Mouse (Mus musculus) limb, embryonic 10.5 days (tissue): Measurements from ENCODE around the gene Bcas2. TPM values are rescaled to one million over a fixed set of nuclear protein-coding genes. Genes with fewer than 3 reads are reported as not detected.
"Not testable (repeated sequence)": the region's sequence is repeated elsewhere in the genome, so short reads cannot be mapped to it uniquely, and the experiment has no call there.

Experiments used
- DNase-seq: peaks from one replicate; pipeline ENCODE4 v3.0.0-alpha.2; 2017; ENCODE audit warnings: low spot score
- H3K27ac ChIP-seq: fragments of 300-500 bp; sonication (generic); 2 replicates; pipeline ENCODE4 v1.5.1; 2016; ENCODE audit warnings: mild to moderate bottlenecking
- H3K27me3 ChIP-seq: fragments of 300-500 bp; sonication (generic); 2 replicates; pipeline ENCODE4 v1.6.1; 2016; ENCODE audit warnings: low read depth, mild to moderate bottlenecking; ENCODE audit not compliant: poor library complexity, severe bottlenecking
- H3K36me3 ChIP-seq: fragments of 300-500 bp; sonication (generic); 2 replicates; pipeline ENCODE4 v1.6.1; 2016; ENCODE audit warnings: mild to moderate bottlenecking, moderate library complexity
- H3K4me1 ChIP-seq: fragments of 300-500 bp; sonication (generic); 2 replicates; pipeline ENCODE4 v1.6.1; 2016
- H3K4me3 ChIP-seq: fragments of 300-500 bp; sonication (generic); 2 replicates; pipeline ENCODE4 v1.5.1; 2016; ENCODE audit warnings: mild to moderate bottlenecking, moderate library complexity
- H3K9me3 ChIP-seq: fragments of 300-500 bp; sonication (generic); replicated peaks from 2 replicates; pipeline ENCODE4 v1.6.1; 2016; ENCODE audit warnings: mild to moderate bottlenecking
- WGBS: fragments of 180-500 bp; shearing (Covaris S2); methylation state at CpG from one replicate; pipeline ENCODE4 v1.1.7; 2016; 5-methylcytosine and 5-hydroxymethylcytosine counted together
- polyA plus RNA-seq: library from polyadenylated mRNA; unstranded; fragments of >200 nt; fragmentation: Nextera tagmentation; extraction: Ambion mirVana; gene quantifications from 2 replicates; pipeline ENCODE4 v1.2.1, GENCODE M21; 2016

Gene Bcas2
- polyA plus RNA-seq, 1 experiment from 2014 or later = 238 TPM

- Histone ChIP-seq H3K9me3 (no peaks in the 10 kb centered on the region), H3K36me3 (peaks cover 37% of the 10 kb centered on the region), H3K4me1 (no peaks in the 10 kb centered on the region), H3K27me3 (no peaks in the 10 kb centered on the region), H3K27ac (no peak overlapping the region), H3K4me3 (no peak overlapping the region)
- 48% methylated on average over 4 of the region's 4 CpGs for WGBS
- no peak for DNase-seq
Observed at GRCm38 (mm10) chr3:103181171-103181570, 9.7 kb downstream of the Bcas2 start.

GRCm38 (mm10) chr3:103182821-103183220 lies 11.4 kb downstream of the Bcas2 start:
- H3K27ac ChIP-seq = no peak overlapping the region
- no peaks in the 10 kb centered on the region for H3K4me1 ChIP-seq
- H3K36me3 ChIP-seq = peaks cover 21% of the 10 kb centered on the region
- no peak for DNase-seq
- no peaks in the 10 kb centered on the region for H3K9me3 ChIP-seq
- WGBS = 81% methylated on average over 14 of the region's 14 CpGs
- no peak overlapping the region for H3K4me3 ChIP-seq
- no peaks in the 10 kb centered on the region for H3K27me3 ChIP-seq

GRCm38 (mm10) chr3:103184467-103184866 lies 13.0 kb downstream of the Bcas2 start:
- H3K27ac ChIP-seq, H3K9me3 ChIP-seq, DNase-seq, H3K4me1 ChIP-seq, H3K36me3 ChIP-seq, H3K4me3 ChIP-seq, H3K27me3 ChIP-seq: not testable (repeated sequence)

GRCm38 (mm10) chr3:103188451-103188850 lies 17.0 kb downstream of the Bcas2 start:
- H3K4me1 ChIP-seq = peaks cover 7% of the 10 kb centered on the region; the same call in 1 of the 2 replicates
- H3K27ac ChIP-seq = no peak overlapping the region
- WGBS = 69% methylated on average over 5 of the region's 5 CpGs
- no peaks in the 10 kb centered on the region for H3K27me3 ChIP-seq
- H3K36me3 ChIP-seq = no peaks in the 10 kb centered on the region
- H3K4me3 ChIP-seq = no peak overlapping the region
- H3K9me3 ChIP-seq = no peaks in the 10 kb centered on the region
- DNase-seq = no peak

- whole genome bisulfite sequencing = 94% methylated on average over 2 of the region's 2 CpGs
- no peak overlapping the region for H3K27ac ChIP-seq
- H3K36me3 ChIP-seq = no peaks in the 10 kb centered on the region
- DNase-seq = no peak
- no peaks in the 10 kb centered on the region for H3K9me3 ChIP-seq
- H3K4me3 ChIP-seq = no peak overlapping the region
- H3K4me1 ChIP-seq = peaks cover 7% of the 10 kb centered on the region; the same call in 1 of the 2 replicates
- no peaks in the 10 kb centered on the region for H3K27me3 ChIP-seq
Observed at GRCm38 (mm10) chr3:103188856-103189255, 17.4 kb downstream of the Bcas2 start.

- Histone ChIP-seq H3K9me3 (no peaks in the 10 kb centered on the region), H3K36me3 (no peaks in the 10 kb centered on the region), H3K27ac (no peak overlapping the region), H3K4me3 (no peak overlapping the region), H3K27me3 (no peaks in the 10 kb centered on the region), H3K4me1 (peaks cover 7% of the 10 kb centered on the region; the same call in 1 of the 2 replicates)
- DNase-seq = no peak
- WGBS = 92% methylated on average over 4 of the region's 4 CpGs
Observed at GRCm38 (mm10) chr3:103192161-103192560, 20.7 kb downstream of the Bcas2 start.

- H3K36me3 ChIP-seq = no peaks in the 10 kb centered on the region
- no peaks in the 10 kb centered on the region for H3K9me3 ChIP-seq
- peaks cover 7% of the 10 kb centered on the region; the same call in 1 of the 2 replicates for H3K4me1 ChIP-seq
- no peaks in the 10 kb centered on the region for H3K27me3 ChIP-seq
- DNase-seq = no peak
- H3K27ac ChIP-seq = no peak overlapping the region
- no peak overlapping the region for H3K4me3 ChIP-seq
- 82% methylated on average over 1 of the region's 1 CpGs for WGBS
Observed at GRCm38 (mm10) chr3:103193186-103193585, 21.7 kb downstream of the Bcas2 start.

- Histone ChIP-seq H3K4me3 (no peak overlapping the region), H3K27ac (no peak overlapping the region), H3K4me1 (peaks cover 10% of the 10 kb centered on the region; the same call in 1 of the 2 replicates), H3K27me3 (no peaks in the 10 kb centered on the region), H3K36me3 (no peaks in the 10 kb centered on the region), H3K9me3 (no peaks in the 10 kb centered on the region)
- DNase-seq = no peak
- WGBS = 80% methylated on average over 7 of the region's 7 CpGs
Observed at GRCm38 (mm10) chr3:103196320-103196823, 24.9 kb downstream of the Bcas2 start.

GRCm38 (mm10) chr3:103199386-103199785 lies 27.9 kb downstream of the Bcas2 start:
- Histone ChIP-seq H3K4me1 (peaks cover 10% of the 10 kb centered on the region; the same call in 1 of the 2 replicates), H3K36me3 (no peaks in the 10 kb centered on the region), H3K27ac (no peak overlapping the region), H3K9me3 (no peaks in the 10 kb centered on the region), H3K27me3 (no peaks in the 10 kb centered on the region), H3K4me3 (no peak overlapping the region)
- WGBS = 90% methylated on average over 5 of the region's 5 CpGs
- DNase-seq = no peak

- DNase-seq, H3K9me3 ChIP-seq, H3K36me3 ChIP-seq, H3K27me3 ChIP-seq, H3K4me3 ChIP-seq, H3K27ac ChIP-seq: not testable (repeated sequence)
- peaks cover 10% of the 10 kb centered on the region; the same call in 1 of the 2 replicates for H3K4me1 ChIP-seq
- 95% methylated on average over 7 of the region's 7 CpGs for WGBS
Observed at GRCm38 (mm10) chr3:103201105-103201504, 29.6 kb downstream of the Bcas2 start.

- H3K4me3 ChIP-seq = no peak overlapping the region
- 96% methylated on average over 1 of the region's 1 CpGs for WGBS
- H3K36me3 ChIP-seq = no peaks in the 10 kb centered on the region
- H3K27me3 ChIP-seq = no peaks in the 10 kb centered on the region
- DNase-seq = no peak
- peaks cover 8% of the 10 kb centered on the region; the same call in 1 of the 2 replicates for H3K4me1 ChIP-seq
- H3K9me3 ChIP-seq = no peaks in the 10 kb centered on the region
- H3K27ac ChIP-seq = no peak overlapping the region
Observed at GRCm38 (mm10) chr3:103203554-103203953, 32.1 kb downstream of the Bcas2 start.

- Histone ChIP-seq H3K4me3 (no peak overlapping the region), H3K4me1 (no peaks in the 10 kb centered on the region), H3K36me3 (no peaks in the 10 kb centered on the region), H3K27ac (no peak overlapping the region), H3K27me3 (no peaks in the 10 kb centered on the region), H3K9me3 (no peaks in the 10 kb centered on the region)
- 93% methylated on average over 3 of the region's 3 CpGs for WGBS
- DNase-seq = no peak
Observed at GRCm38 (mm10) chr3:103204445-103204844, 33.0 kb downstream of the Bcas2 start.

- H3K27me3 ChIP-seq = no peaks in the 10 kb centered on the region
- H3K36me3 ChIP-seq = no peaks in the 10 kb centered on the region
- no peak for DNase-seq
- H3K27ac ChIP-seq = no peak overlapping the region
- no peaks in the 10 kb centered on the region for H3K4me1 ChIP-seq
- no peaks in the 10 kb centered on the region for H3K9me3 ChIP-seq
- 90% methylated on average over 6 of the region's 6 CpGs for WGBS
- H3K4me3 ChIP-seq = no peak overlapping the region
Observed at GRCm38 (mm10) chr3:103206393-103206792, 34.9 kb downstream of the Bcas2 start.

GRCm38 (mm10) chr3:103207749-103208148 lies 36.3 kb downstream of the Bcas2 start:
- no peaks in the 10 kb centered on the region for H3K27me3 ChIP-seq
- no peaks in the 10 kb centered on the region for H3K9me3 ChIP-seq
- no peaks in the 10 kb centered on the region for H3K36me3 ChIP-seq
- DNase-seq = no peak
- 67% methylated on average over 5 of the region's 5 CpGs for WGBS
- H3K27ac ChIP-seq = no peak overlapping the region
- H3K4me3 ChIP-seq = no peak overlapping the region
- no peaks in the 10 kb centered on the region for H3K4me1 ChIP-seq
